Mouse (Mus musculus): ENCODE measurements around the gene Lyrm4.

- TF ChIP-seq CTCF (conservative IDR thresholded peaks at IDR 0.05; ENCODE audit: low read length), result no peak
- no peak for TF ChIP-seq POU5F1 (IDR thresholded peaks at IDR 0.05; ENCODE audit: borderline replicate concordance, low read length)
These were observed 116.5 kb downstream of the Lyrm4 start for GRCm38 (mm10) chr13:36000798-36001197.
